Mouse (Mus musculus) embryo, embryonic 10 days (tissue): ENCODE data around the gene Ssrp1.

Experiments
- DNase-seq: peaks from one replicate; pipeline ENCODE4 v3.0.0-alpha.2; 2015; ENCODE audit warnings: low spot score

Gene Ssrp1

DNA sequence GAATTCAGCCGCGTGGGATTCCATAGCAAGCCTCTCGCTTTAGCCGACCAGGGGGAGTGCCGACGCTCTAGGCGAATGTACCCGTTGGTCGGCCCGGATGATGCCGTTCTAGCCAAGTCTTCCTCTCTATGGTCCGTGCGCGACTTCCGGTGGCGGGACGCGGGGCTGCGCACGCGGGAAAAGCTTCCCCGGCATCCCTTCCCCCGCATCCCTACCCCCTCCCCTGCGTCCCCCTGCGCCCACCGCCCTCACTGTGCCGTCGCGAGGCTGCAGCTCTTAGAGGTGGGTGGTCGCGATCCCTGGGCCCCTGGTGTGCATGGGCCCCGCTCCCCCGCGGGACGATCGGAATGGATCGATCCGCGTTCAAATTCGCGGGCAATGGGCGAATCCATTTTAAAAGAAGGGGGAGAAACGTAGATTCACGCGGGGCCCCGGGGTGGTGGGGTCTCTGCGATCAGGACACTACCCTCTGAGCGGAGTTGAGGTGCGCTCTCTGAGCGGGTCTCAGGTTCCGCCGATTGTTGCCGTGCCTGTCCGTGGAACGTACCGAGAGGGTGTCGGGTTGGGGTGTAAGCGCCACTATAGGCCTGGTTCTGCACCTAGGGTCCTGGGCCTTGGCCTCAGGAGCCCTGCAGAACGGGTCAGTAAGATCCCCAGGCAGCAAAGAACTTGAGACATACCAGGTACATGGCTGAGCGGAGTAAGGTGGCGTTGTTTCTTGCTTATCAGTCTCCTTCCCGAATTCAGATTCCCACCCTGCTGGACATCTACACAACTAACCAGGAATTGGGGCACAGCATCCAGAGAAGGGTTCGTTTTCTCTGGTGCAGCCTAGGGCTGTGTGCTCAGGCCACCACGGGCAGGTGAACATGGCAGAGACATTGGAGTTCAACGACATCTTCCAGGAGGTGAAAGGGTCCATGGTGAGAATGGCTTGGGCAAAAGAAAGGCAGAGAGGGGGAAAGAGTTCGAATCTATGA, at the start of gene Ssrp1, which contains the start of gene P2rx3:
Gene Ssrp1 (plus strand): TSS at position 188 of the 980 bp plus-strand sequence.
Gene P2rx3 (minus strand): TSS at position 416 of the 980 bp plus-strand sequence.
- DNase-seq: peak; percentile 98

DNA sequence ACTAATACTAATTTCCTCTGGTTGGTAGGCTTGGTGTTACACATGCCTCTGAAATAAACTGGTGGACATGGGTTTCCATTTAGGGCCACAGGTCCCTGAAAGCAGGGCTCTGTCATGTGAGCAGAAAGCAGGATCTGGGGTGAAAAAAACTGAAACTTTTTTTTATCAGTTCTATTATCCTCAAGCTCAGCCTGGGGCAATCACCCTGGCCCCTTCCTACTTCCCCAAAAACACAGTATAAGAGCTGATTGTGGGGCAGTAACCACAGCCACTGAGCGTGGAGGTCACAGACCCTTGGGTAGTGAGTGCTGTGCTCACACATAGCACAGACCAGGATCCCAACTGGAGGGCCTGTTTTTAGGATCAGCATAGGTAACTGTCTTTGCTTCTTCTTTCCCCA, 49.1 kb upstream of the Ssrp1 start, which contains the start of gene Prg3:
Gene Prg3 (plus strand): TSS at position 286 of the 400 bp plus-strand sequence.
- DNase-seq: no peak

- no peak for DNase-seq
Measured at GRCm38 (mm10) chr2:84996376-84996775, 40.7 kb upstream of the Ssrp1 start.

DNA sequence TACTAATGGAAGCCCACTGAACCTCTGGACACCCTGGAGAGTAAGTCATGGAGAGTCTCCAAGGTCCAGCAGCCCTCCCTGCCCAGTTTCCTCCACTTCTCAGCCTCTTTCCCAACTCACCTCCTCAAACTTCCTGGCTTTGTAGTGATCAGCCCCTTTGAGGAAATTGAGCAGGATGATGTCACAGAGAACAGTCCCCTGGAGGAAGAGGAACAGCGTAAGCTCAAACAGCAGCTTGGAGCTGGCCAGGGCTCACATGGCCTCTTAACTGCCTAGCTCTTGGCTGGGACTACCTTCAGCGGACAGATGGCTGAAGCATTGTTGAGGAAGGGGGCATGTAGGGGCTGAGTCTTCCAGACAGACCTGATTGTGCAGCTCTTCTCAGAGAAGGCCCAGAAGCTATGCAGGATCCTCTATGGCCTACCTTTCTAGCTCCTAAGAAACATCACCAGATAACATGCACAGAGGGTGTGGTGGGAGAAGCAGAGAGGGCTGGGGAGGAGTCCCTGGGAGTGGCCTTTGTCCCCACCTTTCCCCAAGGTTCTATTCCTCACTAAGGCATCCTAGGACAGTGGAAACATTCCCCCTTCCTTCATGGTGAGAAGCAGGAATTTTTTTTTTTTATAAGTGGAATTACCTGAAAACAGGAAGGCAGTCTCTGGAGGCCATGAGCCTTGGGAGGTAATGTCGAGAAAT, 37.4 kb upstream of the Ssrp1 start:
- DNase-seq: no peak

GRCm38 (mm10) chr2:85001497-85001896, 35.5 kb upstream of the Ssrp1 start:
- DNase-seq: no peak

DNA sequence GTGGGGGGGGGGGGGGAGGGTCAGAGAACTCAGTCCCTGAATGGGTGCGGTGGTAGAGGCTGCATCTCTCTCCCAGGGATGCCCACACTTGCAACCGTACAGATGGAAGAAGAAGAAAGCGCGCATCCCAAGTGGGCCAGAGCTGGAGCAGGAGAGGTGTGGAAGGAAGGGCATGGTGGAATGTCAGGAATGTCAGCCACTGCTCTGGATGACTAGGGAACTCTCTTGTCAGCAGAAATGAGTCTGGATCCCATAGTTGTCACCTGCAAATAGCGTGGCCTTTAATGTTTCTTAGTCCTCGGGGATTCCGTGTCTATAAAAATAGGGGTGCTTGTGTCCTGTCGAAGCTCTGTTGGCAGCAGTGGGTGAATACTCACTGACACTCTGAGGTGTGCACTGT, 34.5 kb upstream of the Ssrp1 start:
- no peak for DNase-seq

GRCm38 (mm10) chr2:85004341-85004740, 32.7 kb upstream of the Ssrp1 start:
- no peak for DNase-seq

GRCm38 (mm10) chr2:85006600-85006999, 30.4 kb upstream of the Ssrp1 start:
- no peak for DNase-seq

GRCm38 (mm10) chr2:85007729-85008128, 29.3 kb upstream of the Ssrp1 start:
- peak; percentile 52 for DNase-seq

- no peak for DNase-seq
Measured at GRCm38 (mm10) chr2:85009212-85009611, 27.8 kb upstream of the Ssrp1 start.

- DNase-seq: peak; percentile 55
Measured at GRCm38 (mm10) chr2:85011906-85012604, 25.0 kb upstream of the Ssrp1 start.

DNA sequence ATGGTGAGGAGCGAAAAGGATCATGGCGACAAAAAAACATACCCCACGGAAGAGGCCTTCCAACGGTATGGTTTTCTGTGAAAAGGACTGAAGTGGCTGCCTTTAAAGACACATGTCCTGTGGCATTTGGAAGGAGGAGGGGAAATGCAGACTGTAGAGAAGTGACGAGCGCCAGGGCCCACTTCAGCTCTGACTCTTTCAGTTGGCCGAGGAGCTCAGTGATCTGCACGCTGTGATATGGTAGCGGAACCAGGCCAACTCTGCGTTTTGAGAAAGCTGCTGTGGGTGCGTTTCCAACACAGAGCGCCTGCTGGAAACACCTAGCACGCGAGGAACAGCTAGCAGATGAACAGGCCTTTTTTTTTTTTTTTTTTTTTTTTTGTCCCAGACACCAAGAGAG, 24.4 kb upstream of the Ssrp1 start:
- no peak for DNase-seq

DNA sequence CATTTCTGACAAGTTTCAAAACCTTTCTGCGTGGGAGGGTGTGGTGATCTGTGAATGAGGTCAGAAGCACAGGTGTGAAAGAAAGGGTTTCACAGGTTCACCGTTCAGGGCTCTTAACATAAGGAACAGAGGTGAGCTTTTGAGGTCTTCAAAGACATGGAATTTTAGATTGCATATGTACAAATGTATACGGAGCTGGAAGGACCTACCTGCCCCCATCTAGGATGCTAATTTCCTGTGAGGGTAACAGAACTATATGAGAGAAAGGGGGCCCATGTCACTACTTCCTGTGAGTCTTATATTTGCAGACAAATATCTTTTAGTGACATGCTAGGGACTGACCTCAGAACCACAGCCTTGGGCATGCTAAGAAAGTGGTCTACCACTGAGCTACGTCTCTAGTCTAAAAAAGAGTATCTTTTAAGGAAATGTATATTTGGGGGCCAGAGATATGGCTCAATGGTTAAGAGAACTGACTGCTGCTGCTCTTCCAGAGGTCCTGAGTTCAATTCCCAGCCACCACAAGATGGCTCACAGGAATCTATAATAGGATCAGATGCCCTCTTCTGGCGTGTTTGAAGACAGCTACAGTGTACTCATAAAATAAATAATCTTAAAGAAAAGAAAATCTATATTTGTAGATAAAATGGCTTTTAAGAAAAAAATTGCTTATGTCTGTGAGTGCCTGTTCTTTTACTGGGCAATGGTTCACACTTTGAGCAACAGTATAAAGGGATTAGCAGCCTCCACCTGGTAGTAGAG, 23.0 kb upstream of the Ssrp1 start:
- DNase-seq: no peak

- DNase-seq: no peak
Measured at GRCm38 (mm10) chr2:85014588-85014982, 22.4 kb upstream of the Ssrp1 start.

DNA sequence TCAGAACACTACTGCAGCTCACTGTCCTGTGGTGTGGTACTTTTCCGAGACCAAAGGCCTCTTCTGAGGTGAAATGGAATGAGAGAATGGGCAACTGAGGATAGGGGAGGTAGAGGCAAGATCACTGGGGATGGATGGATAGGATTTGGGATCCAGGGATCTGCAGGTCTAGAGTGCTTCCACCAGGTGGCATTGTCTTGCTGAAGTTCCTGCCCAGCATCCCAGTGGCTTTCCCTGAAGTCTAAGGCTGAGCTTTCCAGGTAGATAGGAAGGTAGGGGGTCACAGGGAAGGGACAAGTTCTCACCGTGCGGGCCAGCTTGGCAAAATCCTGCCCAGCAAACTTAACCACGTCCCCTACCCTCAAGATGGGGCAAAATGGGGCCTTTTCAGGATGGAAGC, 15.0 kb upstream of the Ssrp1 start:
- DNase-seq: peak; percentile 68

- no peak for DNase-seq
Measured at GRCm38 (mm10) chr2:85026178-85026577, 10.9 kb upstream of the Ssrp1 start.

DNA sequence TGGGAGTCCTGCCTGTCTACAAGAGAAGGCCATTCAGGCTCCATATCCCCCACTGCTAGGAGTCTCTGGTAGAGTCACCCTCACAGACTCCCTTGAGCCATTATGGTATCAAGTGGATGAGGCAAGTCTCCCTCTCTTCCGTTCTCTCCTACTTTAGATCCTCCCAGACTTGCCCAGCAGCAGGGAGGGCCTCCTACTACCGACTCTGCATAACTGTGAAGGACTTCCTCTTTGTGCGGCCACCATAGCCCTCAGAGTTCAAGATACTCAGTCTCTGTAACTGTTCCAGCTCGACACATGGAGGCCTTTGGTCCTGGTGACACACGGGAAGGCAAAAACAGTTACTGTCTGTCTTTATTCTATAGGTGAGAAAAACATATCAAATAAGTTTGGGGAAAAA, 9.8 kb upstream of the Ssrp1 start:
- no peak for DNase-seq

GRCm38 (mm10) chr2:85029897-85030296, 7.1 kb upstream of the Ssrp1 start:
- DNase-seq: no peak

DNA sequence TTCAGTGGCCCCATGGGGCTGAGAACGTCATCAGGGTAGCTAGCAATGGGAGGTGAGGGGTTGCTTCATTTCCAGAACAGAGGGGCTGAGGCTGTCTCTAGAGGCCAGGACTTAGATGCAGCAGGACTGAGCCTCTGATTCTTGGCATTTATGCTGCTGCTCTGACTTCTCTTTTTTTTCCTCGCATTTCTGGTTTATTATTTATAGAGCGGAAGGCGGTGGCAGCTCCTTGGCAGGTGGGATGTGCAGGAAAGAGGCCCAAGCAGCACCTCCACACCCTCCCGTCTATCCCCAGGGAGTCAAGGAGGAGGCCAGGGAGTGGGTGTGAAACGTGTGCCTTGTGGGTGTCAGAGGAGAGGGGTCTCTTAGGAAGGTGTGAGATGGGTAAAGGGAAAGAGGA, 6.0 kb upstream of the Ssrp1 start:
- no peak for DNase-seq

DNA sequence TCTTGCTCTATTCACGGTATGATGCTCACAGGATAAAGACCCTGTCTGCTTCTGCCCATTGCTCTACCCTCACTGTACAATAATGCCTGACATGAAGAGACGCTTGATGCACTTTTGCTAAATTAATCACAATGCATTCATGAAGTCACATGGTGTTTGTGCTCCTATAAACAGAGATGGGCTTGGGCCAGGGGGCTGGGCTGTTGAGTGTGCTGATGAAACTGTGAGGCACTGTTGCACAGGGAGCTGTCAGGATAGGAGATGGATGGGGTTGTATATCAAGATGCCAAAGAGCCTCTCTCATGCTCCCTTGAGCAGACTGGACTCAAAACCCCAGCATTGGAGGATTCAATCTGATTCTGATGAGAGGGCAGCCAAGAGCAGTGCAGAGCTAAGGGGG, 3.9 kb upstream of the Ssrp1 start:
- peak; percentile 13 for DNase-seq

GRCm38 (mm10) chr2:85034169-85034568, 2.9 kb upstream of the Ssrp1 start:
- no peak for DNase-seq
